Mouse (Mus musculus) stomach, postnatal 0 days (tissue): ENCODE data around the gene Wdr47. TPM values are rescaled to one million over a fixed set of nuclear protein-coding genes. Genes with fewer than 3 reads are reported as not detected.
"Not testable (repeated sequence)": the region's sequence is repeated elsewhere in the genome, so short reads cannot be mapped to it uniquely, and the experiment has no call there.

Experiments used
- ATAC-seq: fragments of 200-750 bp; cut with Nextera tagmentation; 2 replicates; pipeline ENCODE4 v1.8.0; 2017; ENCODE audit not compliant: low FRiP score, low TSS enrichment
- DNase-seq: peaks from one replicate; pipeline ENCODE4 v3.0.0-alpha.2; 2016; ENCODE audit warnings: low spot score
- H3K27ac ChIP-seq: fragments of 300-500 bp; sonication (generic); replicated peaks from 2 replicates; pipeline ENCODE4 v1.5.1; 2014; ENCODE audit warnings: mild to moderate bottlenecking, control low read depth
- H3K27me3 ChIP-seq: fragments of 300-500 bp; sonication (generic); 2 replicates; pipeline ENCODE4 v1.6.1; 2014; ENCODE audit warnings: low read length; ENCODE audit not compliant: control insufficient read depth, insufficient read depth
- H3K36me3 ChIP-seq: fragments of 300-500 bp; sonication (generic); 2 replicates; pipeline ENCODE4 v1.6.1; 2014; ENCODE audit warnings: low read length, mixed read lengths; ENCODE audit not compliant: control insufficient read depth, insufficient read depth
- H3K4me1 ChIP-seq: fragments of 300-500 bp; sonication (generic); replicated peaks from 2 replicates; pipeline ENCODE4 v1.6.1; 2014; ENCODE audit warnings: antibody characterized with exemption; ENCODE audit not compliant: control insufficient read depth, insufficient read depth
- H3K4me2 ChIP-seq: fragments of 300-500 bp; sonication (generic); replicated peaks from 2 replicates; pipeline ENCODE4 v1.6.1; 2014; ENCODE audit warnings: low read depth, mild to moderate bottlenecking, control low read depth, moderate library complexity
- H3K4me3 ChIP-seq: fragments of 300-500 bp; sonication (generic); 2 replicates; pipeline ENCODE4 v1.5.1; 2014; ENCODE audit warnings: low read depth, low read length, control low read depth
- H3K9ac ChIP-seq: fragments of 300-500 bp; sonication (generic); 2 replicates; pipeline ENCODE4 v1.6.1; 2014; ENCODE audit warnings: mild to moderate bottlenecking, low read length, control low read depth, mixed read lengths
- H3K9me3 ChIP-seq: fragments of 300-500 bp; sonication (generic); 2 replicates; pipeline ENCODE4 v1.6.1; 2016; ENCODE audit warnings: low read length; ENCODE audit not compliant: control insufficient read depth
- CTCF ChIP-seq: IDR thresholded peaks from 2 replicates; pipeline ENCODE4 v1.5.1; 2016; ENCODE audit warnings: antibody characterized with exemption, low read depth, mild to moderate bottlenecking, moderate library complexity
- EP300 ChIP-seq: optimal IDR thresholded peaks from 2 replicates; pipeline ENCODE3; 2016; ENCODE audit warnings: antibody characterized with exemption
- WGBS: fragments of 180-500 bp; shearing (Covaris S2); extraction: QIAGEN DNeasy Blood & Tissue Kit; methylation state at CpG from one replicate; pipeline ENCODE4 v1.1.7; 2014; 5-methylcytosine and 5-hydroxymethylcytosine counted together
- polyA plus RNA-seq: library from polyadenylated mRNA; unstranded; fragments of >200 nt; fragmentation: Nextera tagmentation; extraction: Ambion mirVana; gene quantifications from 2 replicates; pipeline ENCODE4 v1.2.1, GENCODE M21; 2015

Gene Wdr47
- polyA plus RNA-seq, 1 experiment from 2014 or later, result 5.3 TPM

GRCm38 (mm10) chr3:108562133-108562730 lies 28.8 kb upstream of the Wdr47 start, which contains the start of gene Tmem167b:
Gene Tmem167b (minus strand): TSS chr3:108562466.
- peaks cover 4% of the 10 kb centered on the region; the same call in 1 of the 2 replicates for H3K4me1 ChIP-seq
- under 1% methylated on average over 44 of the region's 45 CpGs for WGBS
- ATAC-seq, result peak; percentile 98

GRCm38 (mm10) chr3:108562777-108563271 lies 28.3 kb upstream of the Wdr47 start:
- Histone ChIP-seq H3K4me2 (peak overlapping the region; percentile 75), H3K27me3 (no peaks in the 10 kb centered on the region), H3K27ac (peak overlapping the region; percentile 93), H3K4me3 (peak overlapping the region; percentile 88), H3K9me3 (no peaks in the 10 kb centered on the region), H3K9ac (peak overlapping the region; percentile 47), H3K4me1 (peaks cover 4% of the 10 kb centered on the region; the same call in 1 of the 2 replicates), H3K36me3 (peaks cover 12% of the 10 kb centered on the region)
- TF ChIP-seq CTCF (peak; percentile 62), EP300 (no peak)
- DNase-seq (peak; percentile 60), ATAC-seq (peak; percentile 72)
- 2% methylated on average over 15 of the region's 15 CpGs for WGBS

More at GRCm38 (mm10) chr3:108562133-108562730, 28.8 kb upstream of the Wdr47 start, which contains the start of gene Tmem167b:
- no peaks in the 10 kb centered on the region for H3K9me3 ChIP-seq
- peak; percentile 96 for DNase-seq
- peaks cover 13% of the 10 kb centered on the region for H3K36me3 ChIP-seq
- H3K27ac ChIP-seq, result peak within 1 kb of the TSS; percentile 93
- H3K4me2 ChIP-seq, result peak within 1 kb of the TSS; percentile 75
- TF ChIP-seq EP300 (no peak), CTCF (peak; percentile 33)
- H3K27me3 ChIP-seq, result no peaks in the 10 kb centered on the region
- H3K9ac ChIP-seq, result peak within 1 kb of the TSS; percentile 89
- H3K4me3 ChIP-seq, result peak within 1 kb of the TSS; percentile 88

- H3K27me3 ChIP-seq, result no peaks in the 10 kb centered on the region
- ATAC-seq, result peak; percentile 18; the same call in 1 of the 2 replicates
- no peaks in the 10 kb centered on the region for H3K9me3 ChIP-seq
- TF ChIP-seq CTCF (peak; percentile 92), EP300 (no peak)
- peaks cover 8% of the 10 kb centered on the region for H3K36me3 ChIP-seq
- 3% methylated on average over 4 of the region's 4 CpGs for WGBS
- peak overlapping the region; percentile 93 for H3K27ac ChIP-seq
- H3K4me1 ChIP-seq, result peaks cover 4% of the 10 kb centered on the region; the same call in 1 of the 2 replicates
- DNase-seq, result peak; percentile 85
- H3K4me3 ChIP-seq, result peak overlapping the region; percentile 88
- peak overlapping the region; percentile 75 for H3K4me2 ChIP-seq
- peak overlapping the region; percentile 47 for H3K9ac ChIP-seq
Observed at GRCm38 (mm10) chr3:108563309-108563708, 27.8 kb upstream of the Wdr47 start.

- Histone ChIP-seq H3K27ac (no peak overlapping the region), H3K4me1 (0 out of 2 replicates have a peak, but pooled peaks cover 2% of the 10 kb centered on the region), H3K9ac (no peak overlapping the region), H3K4me3 (no peak overlapping the region), H3K36me3 (no peaks in the 10 kb centered on the region), H3K4me2 (no peak overlapping the region), H3K27me3 (no peaks in the 10 kb centered on the region), H3K9me3 (no peaks in the 10 kb centered on the region)
- ATAC-seq (no peak), DNase-seq (no peak)
- TF ChIP-seq CTCF (no peak), EP300 (no peak)
- 54% methylated on average over 15 of the region's 15 CpGs for WGBS
Observed at GRCm38 (mm10) chr3:108567990-108568877, 22.8 kb upstream of the Wdr47 start.

- H3K9me3 ChIP-seq, H3K4me3 ChIP-seq, DNase-seq, H3K4me1 ChIP-seq, H3K27ac ChIP-seq, H3K27me3 ChIP-seq, H3K36me3 ChIP-seq, H3K4me2 ChIP-seq, H3K9ac ChIP-seq, ATAC-seq: not testable (repeated sequence)
- 42% methylated on average over 3 of the region's 3 CpGs for WGBS
Observed at GRCm38 (mm10) chr3:108569636-108570035, 21.4 kb upstream of the Wdr47 start.
